Mouse (Mus musculus) olfactory bulb, adult 2 months (tissue): Measurements from ENCODE around the gene H2afy2.

ENCODE experiments used
- CTCF ChIP-seq: fragments of 200-500 bp; IDR thresholded peaks from 2 replicates; pipeline ENCODE4 v1.5.1; 2012; ENCODE audit warnings: low read depth, mild to moderate bottlenecking, low read length, moderate library complexity; ENCODE audit not compliant: insufficient read depth
- POLR2A ChIP-seq: fragments of 200-500 bp; IDR thresholded peaks from 2 replicates; pipeline ENCODE4 v1.6.1; 2012; ENCODE audit warnings: mild to moderate bottlenecking, low read depth, low read length, moderate library complexity; ENCODE audit not compliant: insufficient read depth

DNA sequence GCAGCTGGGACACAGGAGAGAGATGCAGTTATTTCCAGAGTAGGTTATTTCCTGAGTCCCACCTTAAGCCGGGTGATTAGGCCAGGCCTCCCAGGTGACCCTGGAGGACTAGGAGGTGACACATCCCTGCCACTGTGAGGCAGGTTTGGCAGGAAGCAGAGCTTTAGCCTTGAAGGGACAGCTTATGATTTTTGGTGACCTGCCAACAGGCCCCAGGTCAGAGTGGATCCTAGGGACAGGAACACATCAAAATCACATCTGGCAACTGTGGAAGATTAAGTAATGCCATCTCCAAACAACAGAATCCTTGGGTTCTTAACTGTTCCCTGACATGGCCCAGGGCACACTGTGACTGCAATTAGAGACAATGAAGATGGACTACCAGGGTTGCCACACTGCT is 42.6 kb downstream of the H2afy2 start:
- TF ChIP-seq CTCF (no peak), POLR2A (no peak)
